19 mouse cellular contexts compared by ENCODE assay signal in genomic region chr10:8826303-8826702, GRCm38 (mm10). TPM values are rescaled to one million over a fixed set of nuclear protein-coding genes. Genes with fewer than 3 reads are reported as not detected.
A peak's percentile ranks its signal among the peaks of the same experiment; 100 is the strongest.
DNase-seq lines count a peak whose midpoint lies in the region; ATAC-seq and TF ChIP-seq lines count a peak whose summit lies in the region.
"Had no signal": no experiment of that assay in that cellular context is flagged by ENCODE, and none has a peak within 500 bp of the region (broad histone marks: within the 10 kb centered on the region; RNA-seq: fewer than 3 reads in every experiment).

No protein-coding gene starts in this region.

- no peak for DNase-seq in kidney, adult 2 months
- no peak for DNase-seq in embryonic facial prominence, embryonic 10.5 days (ENCODE audit: low spot score)
- DNase-seq in forebrain, embryonic 14.5 days (ENCODE audit: low spot score): peak; percentile 41
- DNase-seq in heart, adult 9 months (ENCODE audit: low spot score in 2 of 2): no peak
- DNase-seq: adrenal gland, postnatal 14 days; B cell, adult 2 months; cerebellum, adult 2 months; gastrocnemius, postnatal 36 days; heart, postnatal 14 days; kidney, adult 8-10 months; layer of hippocampus, postnatal 36 days; lung, embryonic 14.5 days had no signal

- no peak overlapping the region for H3K9ac ChIP-seq in kidney, embryonic 14.5 days (ENCODE audit: low read depth, low read length)
- no peak overlapping the region for H3K9ac ChIP-seq in forebrain, embryonic 14.5 days (ENCODE audit: low read length)
- no peak overlapping the region for H3K9ac ChIP-seq in midbrain, embryonic 15.5 days
- no peak overlapping the region for H3K9ac ChIP-seq in heart, embryonic 11.5 days (ENCODE audit: low read depth, low read length)
- H3K9ac ChIP-seq: embryonic facial prominence, embryonic 13.5 days; lung, embryonic 14.5 days had no signal

- H3K4me3 ChIP-seq in kidney, embryonic 14.5 days (ENCODE audit: low read length): no peak overlapping the region
- no peak overlapping the region for H3K4me3 ChIP-seq in kidney, adult 2 months (ENCODE audit: insufficient read depth, low read depth, low read length)
- H3K4me3 ChIP-seq in embryonic facial prominence, embryonic 10.5 days: no peak overlapping the region
- H3K4me3 ChIP-seq in forebrain, embryonic 14.5 days (ENCODE audit: low read depth, low read length): no peak overlapping the region
- no peak overlapping the region for H3K4me3 ChIP-seq in midbrain, embryonic 15.5 days
- no peak overlapping the region for H3K4me3 ChIP-seq in heart, embryonic 11.5 days (ENCODE audit: low read depth, low read length)
- H3K4me3 ChIP-seq: embryonic facial prominence, embryonic 13.5 days; heart, embryonic 10.5 days had no signal

- no peak overlapping the region for H3K4me2 ChIP-seq in kidney, embryonic 14.5 days (replicated peaks; ENCODE audit: low read depth, low read length)
- H3K4me2 ChIP-seq in forebrain, embryonic 14.5 days (ENCODE audit: low read length): no peak overlapping the region
- no peak overlapping the region for H3K4me2 ChIP-seq in midbrain, embryonic 15.5 days
- no peak overlapping the region for H3K4me2 ChIP-seq in heart, embryonic 11.5 days
- H3K4me2 ChIP-seq: embryonic facial prominence, embryonic 13.5 days; liver, embryonic 11.5 days; lung, embryonic 14.5 days had no signal

- H3K4me1 ChIP-seq in kidney, embryonic 14.5 days (ENCODE audit: control insufficient read depth, insufficient read depth, low read length): 0 out of 2 replicates have a peak, but pooled peaks cover 7% of the 10 kb centered on the region
- H3K4me1 ChIP-seq in kidney, adult 2 months (ENCODE audit: control insufficient read depth, insufficient read depth, low read length): peaks cover 9% of the 10 kb centered on the region; the same call in 1 of the 2 replicates
- H3K4me1 ChIP-seq in embryonic facial prominence, embryonic 10.5 days: peaks cover 30% of the 10 kb centered on the region
- H3K4me1 ChIP-seq in forebrain, embryonic 14.5 days (ENCODE audit: control insufficient read depth, insufficient read depth, low read length): peaks cover 5% of the 10 kb centered on the region; the same call in 1 of the 2 replicates
- H3K4me1 ChIP-seq in midbrain, embryonic 15.5 days: peaks cover 9% of the 10 kb centered on the region
- H3K4me1 ChIP-seq in heart, embryonic 11.5 days (ENCODE audit: control insufficient read depth, insufficient read depth, low read length): no peaks in the 10 kb centered on the region; the same call in 1 of the 2 replicates

- 0 out of 2 replicates have a peak, but pooled peaks have one; percentile 37 for ATAC-seq in kidney, embryonic 14.5 days (ENCODE audit: low FRiP score, low TSS enrichment)
- ATAC-seq in forebrain, embryonic 14.5 days: 0 out of 2 replicates have a peak, but pooled peaks have one; percentile 42
- peak; percentile 68 for ATAC-seq in midbrain, embryonic 15.5 days (replicated peaks)
- no peak for ATAC-seq in heart, embryonic 11.5 days (replicated peaks; ENCODE audit: insufficient number of reproducible peaks, low FRiP score, low TSS enrichment)

- H3K9me3 ChIP-seq in kidney, embryonic 14.5 days (ENCODE audit: control insufficient read depth, low read length): no peaks in the 10 kb centered on the region
- H3K9me3 ChIP-seq in embryonic facial prominence, embryonic 10.5 days: no peaks in the 10 kb centered on the region
- no peaks in the 10 kb centered on the region for H3K9me3 ChIP-seq in forebrain, embryonic 14.5 days (replicated peaks; ENCODE audit: control insufficient read depth, low read length)
- H3K9me3 ChIP-seq in midbrain, embryonic 15.5 days: no peaks in the 10 kb centered on the region
- H3K9me3 ChIP-seq in heart, embryonic 11.5 days (replicated peaks; ENCODE audit: control insufficient read depth, low read length): no peaks in the 10 kb centered on the region
- H3K9me3 ChIP-seq: embryonic facial prominence, embryonic 13.5 days; heart, embryonic 10.5 days had no signal

- H3K36me3 ChIP-seq in kidney, embryonic 14.5 days (ENCODE audit: control insufficient read depth, insufficient read depth, low read length): no peaks in the 10 kb centered on the region
- no peaks in the 10 kb centered on the region for H3K36me3 ChIP-seq in kidney, adult 2 months (ENCODE audit: control insufficient read depth, insufficient read depth, low read length)
- peaks cover 8% of the 10 kb centered on the region; the same call in 1 of the 2 replicates for H3K36me3 ChIP-seq in embryonic facial prominence, embryonic 10.5 days (replicated peaks)
- no peaks in the 10 kb centered on the region for H3K36me3 ChIP-seq in forebrain, embryonic 14.5 days (ENCODE audit: control insufficient read depth, insufficient read depth, low read length)
- no peaks in the 10 kb centered on the region for H3K36me3 ChIP-seq in midbrain, embryonic 15.5 days (replicated peaks)
- H3K36me3 ChIP-seq in heart, embryonic 11.5 days (ENCODE audit: control insufficient read depth, insufficient read depth, low read length): no peaks in the 10 kb centered on the region
- H3K36me3 ChIP-seq: embryonic facial prominence, embryonic 13.5 days; heart, embryonic 10.5 days had no signal

- no peak overlapping the region for H3K27ac ChIP-seq in kidney, embryonic 14.5 days (ENCODE audit: low read depth, low read length)
- no peak overlapping the region for H3K27ac ChIP-seq in kidney, adult 2 months (ENCODE audit: insufficient read depth, low read depth, low read length)
- H3K27ac ChIP-seq in embryonic facial prominence, embryonic 10.5 days (replicated peaks): 0 out of 2 replicates have a peak overlapping the region, but pooled peaks have one; percentile 30
- no peak overlapping the region for H3K27ac ChIP-seq in forebrain, embryonic 14.5 days (ENCODE audit: low read depth, low read length)
- no peak overlapping the region; the same call in 1 of the 2 replicates for H3K27ac ChIP-seq in midbrain, embryonic 15.5 days
- no peak overlapping the region for H3K27ac ChIP-seq in heart, embryonic 11.5 days (ENCODE audit: low read depth, low read length)
- H3K27ac ChIP-seq: embryonic facial prominence, embryonic 13.5 days; heart, embryonic 10.5 days; macrophage had no signal

- no peak for TF ChIP-seq POLR2A in kidney, adult 2 months (IDR thresholded peaks at IDR 0.05; ENCODE audit: low read depth, low read length)

- TF ChIP-seq CTCF in kidney, adult 2 months (conservative IDR thresholded peaks at IDR 0.05; ENCODE audit: insufficient read depth, insufficient read length, low read depth, low read length): no peak

- WGBS in kidney, embryonic 14.5 days: 27% methylated on average over 10 of the region's 10 CpGs
- 71% methylated on average over 10 of the region's 10 CpGs for WGBS in kidney, adult 2 months
- WGBS in embryonic facial prominence, embryonic 10.5 days: 42% methylated on average over 10 of the region's 10 CpGs
- 9% methylated on average over 10 of the region's 10 CpGs for WGBS in forebrain, embryonic 14.5 days
- 25% methylated on average over 10 of the region's 10 CpGs for WGBS in midbrain, embryonic 15.5 days
- 88% methylated on average over 10 of the region's 10 CpGs for WGBS in heart, embryonic 11.5 days (ENCODE audit: insufficient replicate concordance)

- H3K27me3 ChIP-seq in kidney, embryonic 14.5 days (ENCODE audit: control insufficient read depth, insufficient read depth, low read length): no peaks in the 10 kb centered on the region
- H3K27me3 ChIP-seq in kidney, adult 2 months (replicated peaks; ENCODE audit: control insufficient read depth, insufficient read depth, low read length): no peaks in the 10 kb centered on the region
- H3K27me3 ChIP-seq in embryonic facial prominence, embryonic 10.5 days (replicated peaks; ENCODE audit: low read depth, poor library complexity, severe bottlenecking): no peaks in the 10 kb centered on the region
- no peaks in the 10 kb centered on the region; the same call in 1 of the 2 replicates for H3K27me3 ChIP-seq in forebrain, embryonic 14.5 days (replicated peaks; ENCODE audit: control insufficient read depth, insufficient read depth, low read length)
- no peaks in the 10 kb centered on the region for H3K27me3 ChIP-seq in midbrain, embryonic 15.5 days (replicated peaks)
- H3K27me3 ChIP-seq in heart, embryonic 11.5 days (ENCODE audit: control insufficient read depth, insufficient read depth, low read length): no peaks in the 10 kb centered on the region
- H3K27me3 ChIP-seq: embryonic facial prominence, embryonic 13.5 days had no signal

RNA-seq across cellular contexts. Expression of gene Sash1, which starts 59.6 kb away (rescaled TPM):
- polyA plus RNA-seq in kidney, embryonic 14.5 days (2014; fragmentation: Nextera tagmentation; extraction: Ambion mirVana): 5.5 and 6.5 TPM in 2 replicates
- 13.5 and 14.5 TPM in 2 replicates for polyA plus RNA-seq in kidney, adult 2 months (2012; rRNA removed)
- polyA plus RNA-seq in embryonic facial prominence, embryonic 10.5 days (2016; fragmentation: Nextera tagmentation; extraction: Ambion mirVana): 4.1 and 4.2 TPM in 2 replicates
- 1.9 and 2.2 TPM in 2 replicates for polyA plus RNA-seq in forebrain, embryonic 14.5 days (2014; fragmentation: Nextera tagmentation; extraction: Ambion mirVana)
- polyA plus RNA-seq in midbrain, embryonic 15.5 days (2015; fragmentation: Nextera tagmentation; extraction: Ambion mirVana): 3.1 and 3.3 TPM in 2 replicates
- polyA plus RNA-seq in heart, embryonic 11.5 days (2014; fragmentation: Nextera tagmentation; extraction: Ambion mirVana): 2.2 and 3.6 TPM in 2 replicates
